Mouse (Mus musculus): ENCODE results near the gene Sapcd1. TPM values are rescaled to one million over a fixed set of nuclear protein-coding genes. Genes with fewer than 3 reads are reported as not detected.

The Sapcd1 gene
- polyA plus RNA-seq, 2 experiments = 2.5 to 2.7 TPM

- H3K27ac ChIP-seq = no peak within 1 kb of the TSS
- H3K9ac ChIP-seq (replicated peaks) = no peak within 1 kb of the TSS
- no peak within 1 kb of the TSS for H3K4me2 ChIP-seq (ENCODE audit: low read depth)
- no peaks in the 10 kb centered on the region for H3K9me3 ChIP-seq (ENCODE audit: control insufficient read depth, low read length)
- peaks cover 2% of the 10 kb centered on the region in 2 experiments for H3K4me1 ChIP-seq (replicated peaks; ENCODE audit: control insufficient read depth in 2 of 2, insufficient read depth in 2 of 2, low read length in 1 of 2)
- no peak for DNase-seq (ENCODE audit: low read depth in 3 of 3, low spot score in 3 of 3)
- no peak for ATAC-seq (ENCODE audit: insufficient read depth)
- peaks cover 47% of the 10 kb centered on the region for H3K36me3 ChIP-seq (replicated peaks; ENCODE audit: control insufficient read depth, insufficient read depth, low read depth)
- H3K4me3 ChIP-seq (ENCODE audit: insufficient read depth in 1 of 2, low read depth in 2 of 2, low read length in 2 of 2) = no peak within 1 kb of the TSS
- H3K27me3 ChIP-seq (ENCODE audit: control insufficient read depth, insufficient read depth, low read length) = no peaks in the 10 kb centered on the region
- TF ChIP-seq CTCF (IDR thresholded peaks at IDR 0.05; ENCODE audit: low read depth) (no peak), EP300 (IDR thresholded peaks at IDR 0.05; ENCODE audit: low read depth) (no peak)
- WGBS (ENCODE audit: insufficient replicate concordance) = 83% methylated on average over 12 of the region's 12 CpGs
These were observed 11.4 kb downstream of the Sapcd1 start, which contains the start of gene Vwa7 for GRCm38 (mm10) chr17:35016376-35016775. TSS of gene Vwa7 (plus strand) at chr17:35016579.

GRCm38 (mm10) chr17:35015296-35015695 lies 12.5 kb downstream of the Sapcd1 start:
- H3K9me3 ChIP-seq (ENCODE audit: control insufficient read depth, low read length) = no peaks in the 10 kb centered on the region
- H3K36me3 ChIP-seq (replicated peaks; ENCODE audit: control insufficient read depth, insufficient read depth, low read depth) = peaks cover 58% of the 10 kb centered on the region
- no peak for ATAC-seq (ENCODE audit: insufficient read depth)
- no peaks in the 10 kb centered on the region for H3K27me3 ChIP-seq (ENCODE audit: control insufficient read depth, insufficient read depth, low read length)
- no peak overlapping the region for H3K4me2 ChIP-seq (ENCODE audit: low read depth)
- H3K27ac ChIP-seq = no peak overlapping the region
- TF ChIP-seq EP300 (IDR thresholded peaks at IDR 0.05; ENCODE audit: low read depth) (no peak), CTCF (IDR thresholded peaks at IDR 0.05; ENCODE audit: low read depth) (no peak)
- 89% methylated on average over 16 of the region's 16 CpGs for WGBS (ENCODE audit: insufficient replicate concordance)
- no peak overlapping the region for H3K9ac ChIP-seq (replicated peaks)
- H3K4me1 ChIP-seq (replicated peaks; ENCODE audit: control insufficient read depth in 2 of 2, insufficient read depth in 2 of 2, low read length in 1 of 2) = no peaks in the 10 kb centered on the region
- no peak overlapping the region for H3K4me3 ChIP-seq (ENCODE audit: insufficient read depth in 1 of 2, low read depth in 2 of 2, low read length in 2 of 2)
- no peak for DNase-seq (ENCODE audit: low read depth in 3 of 3, low spot score in 3 of 3)

GRCm38 (mm10) chr17:35013221-35013620 lies 14.6 kb downstream of the Sapcd1 start:
- WGBS (ENCODE audit: insufficient replicate concordance) = 74% methylated on average over 6 of the region's 6 CpGs
- H3K27ac ChIP-seq = no peak overlapping the region
- DNase-seq (ENCODE audit: low read depth in 3 of 3, low spot score in 3 of 3) (no peak), ATAC-seq (ENCODE audit: insufficient read depth) (no peak)
- TF ChIP-seq EP300 (IDR thresholded peaks at IDR 0.05; ENCODE audit: low read depth) (no peak), CTCF (IDR thresholded peaks at IDR 0.05; ENCODE audit: low read depth) (no peak)
- H3K9ac ChIP-seq (replicated peaks) = no peak overlapping the region
- H3K9me3 ChIP-seq (ENCODE audit: control insufficient read depth, low read length) = no peaks in the 10 kb centered on the region
- H3K27me3 ChIP-seq (ENCODE audit: control insufficient read depth, insufficient read depth, low read length) = no peaks in the 10 kb centered on the region
- H3K4me2 ChIP-seq (ENCODE audit: low read depth) = no peak overlapping the region
- no peaks in the 10 kb centered on the region for H3K4me1 ChIP-seq (replicated peaks; ENCODE audit: control insufficient read depth in 2 of 2, insufficient read depth in 2 of 2, low read length in 1 of 2)
- peaks cover 78% of the 10 kb centered on the region for H3K36me3 ChIP-seq (replicated peaks; ENCODE audit: control insufficient read depth, insufficient read depth, low read depth)
- no peak overlapping the region for H3K4me3 ChIP-seq (ENCODE audit: insufficient read depth in 1 of 2, low read depth in 2 of 2, low read length in 2 of 2)

- Histone ChIP-seq H3K27ac (no peak overlapping the region), H3K4me1 (replicated peaks; ENCODE audit: control insufficient read depth in 2 of 2, insufficient read depth in 2 of 2, low read length in 1 of 2) (no peaks in the 10 kb centered on the region), H3K4me2 (ENCODE audit: low read depth) (no peak overlapping the region), H3K27me3 (ENCODE audit: control insufficient read depth, insufficient read depth, low read length) (no peaks in the 10 kb centered on the region), H3K9ac (replicated peaks) (no peak overlapping the region), H3K36me3 (replicated peaks; ENCODE audit: control insufficient read depth, insufficient read depth, low read depth) (peaks cover 85% of the 10 kb centered on the region), H3K4me3 (ENCODE audit: insufficient read depth in 1 of 2, low read depth in 2 of 2, low read length in 2 of 2) (no peak overlapping the region), H3K9me3 (ENCODE audit: control insufficient read depth, low read length) (no peaks in the 10 kb centered on the region)
- TF ChIP-seq EP300 (IDR thresholded peaks at IDR 0.05; ENCODE audit: low read depth) (no peak), CTCF (IDR thresholded peaks at IDR 0.05; ENCODE audit: low read depth) (no peak)
- 84% methylated on average over 13 of the region's 13 CpGs for WGBS (ENCODE audit: insufficient replicate concordance)
- no peak for ATAC-seq (ENCODE audit: insufficient read depth)
- no peak for DNase-seq (ENCODE audit: low read depth in 3 of 3, low spot score in 3 of 3)
These were observed 15.4 kb downstream of the Sapcd1 start for GRCm38 (mm10) chr17:35012430-35012829.

GRCm38 (mm10) chr17:35011440-35011839 lies 16.4 kb downstream of the Sapcd1 start:
- 76% methylated on average over 8 of the region's 8 CpGs for WGBS (ENCODE audit: insufficient replicate concordance)
- H3K4me1 ChIP-seq (replicated peaks; ENCODE audit: control insufficient read depth in 2 of 2, insufficient read depth in 2 of 2, low read length in 1 of 2) = no peaks in the 10 kb centered on the region
- TF ChIP-seq EP300 (IDR thresholded peaks at IDR 0.05; ENCODE audit: low read depth) = no peak
- TF ChIP-seq CTCF (IDR thresholded peaks at IDR 0.05; ENCODE audit: low read depth) = no peak
- ATAC-seq (ENCODE audit: insufficient read depth) = no peak
- no peak for DNase-seq (ENCODE audit: low read depth in 3 of 3, low spot score in 3 of 3)
- H3K4me3 ChIP-seq (ENCODE audit: insufficient read depth in 1 of 2, low read depth in 2 of 2, low read length in 2 of 2) = no peak overlapping the region
- no peaks in the 10 kb centered on the region for H3K9me3 ChIP-seq (ENCODE audit: control insufficient read depth, low read length)
- H3K36me3 ChIP-seq (replicated peaks; ENCODE audit: control insufficient read depth, insufficient read depth, low read depth) = peaks cover 88% of the 10 kb centered on the region
- no peak overlapping the region for H3K9ac ChIP-seq (replicated peaks)
- H3K27ac ChIP-seq = no peak overlapping the region
- H3K4me2 ChIP-seq (ENCODE audit: low read depth) = no peak overlapping the region
- no peaks in the 10 kb centered on the region for H3K27me3 ChIP-seq (ENCODE audit: control insufficient read depth, insufficient read depth, low read length)
